Mouse (Mus musculus) stomach, postnatal 0 days (tissue): Measurements from ENCODE around the gene Traf4.

Experiments used
- CTCF ChIP-seq: IDR thresholded peaks from 2 replicates; pipeline ENCODE4 v1.5.1; 2016; ENCODE audit warnings: antibody characterized with exemption, low read depth, mild to moderate bottlenecking, moderate library complexity
- EP300 ChIP-seq: optimal IDR thresholded peaks from 2 replicates; pipeline ENCODE3; 2016; ENCODE audit warnings: antibody characterized with exemption

DNA sequence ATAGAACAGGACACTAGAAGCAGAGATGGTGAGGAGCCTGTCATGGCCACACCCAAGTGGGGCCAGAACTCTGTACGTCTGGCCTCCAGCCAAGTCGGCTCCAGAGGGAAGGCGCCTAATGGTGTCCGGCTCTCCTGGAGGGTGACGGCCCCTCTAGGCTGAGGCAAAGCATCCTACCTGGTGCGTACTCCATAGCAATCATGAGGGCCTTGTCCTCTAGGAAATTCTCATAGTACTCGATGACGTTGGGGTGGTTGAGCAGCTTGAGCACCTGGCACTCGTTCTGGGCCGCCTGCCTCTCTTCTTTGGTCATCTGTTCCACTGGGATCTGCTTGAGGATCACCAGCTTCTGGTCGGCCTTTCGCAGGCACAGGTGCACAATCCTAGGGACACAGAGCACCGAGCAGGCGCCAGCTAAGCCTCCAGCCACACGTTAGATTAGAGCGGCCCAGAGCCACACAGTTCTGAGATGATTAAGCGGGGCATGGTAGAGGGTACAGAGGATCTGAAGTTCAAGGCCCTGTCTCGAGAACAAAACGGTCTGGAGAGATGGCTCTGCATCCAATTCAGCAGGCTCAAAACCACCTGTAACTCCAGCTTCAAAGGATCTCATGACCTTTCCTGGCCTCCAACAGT is 7.5 kb upstream of the Traf4 start:
- no peak for TF ChIP-seq CTCF
- TF ChIP-seq EP300 = no peak
